Comparison of ENCODE assay signal across 11 mouse cellular contexts in the genomic region with DNA sequence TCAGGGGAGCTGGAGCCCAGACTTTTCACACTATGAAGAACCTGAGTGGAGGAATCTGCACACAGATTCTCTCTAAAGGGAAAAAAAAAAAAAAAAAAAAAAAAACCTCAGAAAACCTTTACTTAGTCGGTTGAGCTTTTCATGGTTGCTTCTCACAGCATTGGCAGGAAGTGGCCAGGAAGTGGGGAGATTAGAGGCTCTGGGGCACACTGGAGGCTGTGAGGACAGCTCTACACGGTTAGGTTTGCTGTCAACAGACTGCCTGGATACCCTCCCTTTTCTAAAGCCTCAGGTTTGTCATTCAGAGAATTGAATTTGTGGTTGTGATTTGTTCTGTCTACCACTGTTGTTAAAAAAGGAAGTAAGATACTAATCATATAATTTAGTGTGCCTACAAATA. TPM values are rescaled to one million over a fixed set of nuclear protein-coding genes. Genes with fewer than 3 reads are reported as not detected.
A peak's percentile ranks its signal among the peaks of the same experiment; 100 is the strongest.
DNase-seq lines count a peak whose midpoint lies in the region; ATAC-seq and TF ChIP-seq lines count a peak whose summit lies in the region.
"Had no signal": no experiment of that assay in that cellular context is flagged by ENCODE, and none has a peak within 500 bp of the region (broad histone marks: within the 10 kb centered on the region; RNA-seq: fewer than 3 reads in every experiment).

No protein-coding gene starts in this region.

- no peak overlapping the region for H3K4me3 ChIP-seq in forebrain, postnatal 0 days (ENCODE audit: low read depth, low read length)
- no peak overlapping the region for H3K4me3 ChIP-seq in intestine, postnatal 0 days (ENCODE audit: low read depth, low read length)
- H3K4me3 ChIP-seq in left cerebral cortex, adult 2 months = no peak overlapping the region
- H3K4me3 ChIP-seq: megakaryocyte, embryonic 14.5 days; myocyte had no signal

- TF ChIP-seq CTCF in forebrain, postnatal 0 days (IDR thresholded peaks at IDR 0.05; ENCODE audit: low read depth) = no peak
- no peak for TF ChIP-seq CTCF in intestine, postnatal 0 days (IDR thresholded peaks at IDR 0.05; ENCODE audit: low read depth)
- no peak for TF ChIP-seq CTCF in left cerebral cortex, adult 2 months (IDR thresholded peaks at IDR 0.05)

- H3K27ac ChIP-seq in forebrain, postnatal 0 days (ENCODE audit: low read depth, low read length) = no peak overlapping the region
- H3K27ac ChIP-seq in intestine, postnatal 0 days (ENCODE audit: low read depth, low read length) = no peak overlapping the region
- H3K27ac ChIP-seq in left cerebral cortex, adult 2 months = no peak overlapping the region
- H3K27ac ChIP-seq: liver, embryonic 14.5 days had no signal

- H3K4me2 ChIP-seq in forebrain, postnatal 0 days (ENCODE audit: low read depth) = no peak overlapping the region
- no peak overlapping the region for H3K4me2 ChIP-seq in intestine, postnatal 0 days (replicated peaks; ENCODE audit: low read depth)

- DNase-seq in 416B (ENCODE audit: low read depth) = peak; percentile 83
- peak; percentile 48 to 51 for DNase-seq in B cell, adult 2 months
- DNase-seq in spleen, postnatal 36 days (ENCODE audit: low spot score in 2 of 2) = peak; percentile 79
- DNase-seq in forebrain, postnatal 0 days = no peak
- no peak for DNase-seq in left cerebral cortex, adult 2 months (ENCODE audit: extremely low spot score in 1 of 2, low spot score in 2 of 2)
- DNase-seq: cerebellum, adult 2 months had no signal

- peaks cover 3% of the 10 kb centered on the region for H3K4me1 ChIP-seq in forebrain, postnatal 0 days (ENCODE audit: insufficient read depth)
- no peaks in the 10 kb centered on the region for H3K4me1 ChIP-seq in intestine, postnatal 0 days (replicated peaks; ENCODE audit: control insufficient read depth, insufficient read depth, low read length)

- intact Hi-C loops in left cerebral cortex, adult 2 months (cut with DNase I) = no loop called here

- H3K27me3 ChIP-seq in forebrain, postnatal 0 days (ENCODE audit: insufficient read depth, low read length) = no peaks in the 10 kb centered on the region
- H3K27me3 ChIP-seq in intestine, postnatal 0 days (replicated peaks; ENCODE audit: control insufficient read depth, insufficient read depth, low read length) = no peaks in the 10 kb centered on the region

- H3K9ac ChIP-seq in forebrain, postnatal 0 days = no peak overlapping the region
- H3K9ac ChIP-seq in intestine, postnatal 0 days (ENCODE audit: low read depth, low read length) = no peak overlapping the region
- H3K9ac ChIP-seq: liver, embryonic 14.5 days had no signal

- no peaks in the 10 kb centered on the region for H3K9me3 ChIP-seq in forebrain, postnatal 0 days (ENCODE audit: low read length)
- no peaks in the 10 kb centered on the region for H3K9me3 ChIP-seq in intestine, postnatal 0 days (ENCODE audit: control insufficient read depth)

- 22% methylated on average over 2 of the region's 2 CpGs for WGBS in forebrain, postnatal 0 days
- WGBS in intestine, postnatal 0 days = 18% methylated on average over 2 of the region's 2 CpGs

- 0 out of 2 replicates have a peak, but pooled peaks cover 5% of the 10 kb centered on the region for H3K36me3 ChIP-seq in forebrain, postnatal 0 days (ENCODE audit: insufficient read depth)
- H3K36me3 ChIP-seq in intestine, postnatal 0 days (ENCODE audit: control insufficient read depth, insufficient read depth) = no peaks in the 10 kb centered on the region

- ATAC-seq in hematopoietic stem cell, adult 5-6 weeks (replicated peaks in 1 of 2; ENCODE audit: insufficient read depth in 1 of 2, low FRiP score in 2 of 2, low TSS enrichment in 1 of 2, low read depth in 1 of 2, poor library complexity in 2 of 2, severe bottlenecking in 2 of 2) = peak; percentile 95 to 99
- ATAC-seq in forebrain, postnatal 0 days = no peak
- ATAC-seq in intestine, postnatal 0 days = no peak

RNA-seq across cellular contexts. Expression of a gene that starts 35.3 kb away (rescaled TPM):
- not detected in 2 replicates for total RNA-seq in hematopoietic stem cell, adult 5-6 weeks (2017)
- 22.1 and 26.9 TPM in 2 replicates for total RNA-seq in forebrain, postnatal 0 days (2014; rRNA removed)
- 11.7 and 15.5 TPM in 2 replicates for polyA plus RNA-seq in forebrain, postnatal 0 days (2015; fragmentation: Nextera tagmentation; extraction: Ambion mirVana)
- 0.55 and 0.59 TPM in 2 replicates for polyA plus RNA-seq in intestine, postnatal 0 days (2015; fragmentation: Nextera tagmentation; extraction: Ambion mirVana)
- 100 to 1,000 TPM; 250 to 260 TPM for total RNA-seq in left cerebral cortex, adult 2 months (2021)
- polyA plus RNA-seq: myocyte had no signal

Comparison
In these comparisons a context has a peak if more than half of its experiments do, and no peak if none do; other contexts are left out.
1. DNase-seq: peak in 416B (single experiment), B cell, adult 2 months (2 of 2) and spleen, postnatal 36 days (2 of 2); none in forebrain, postnatal 0 days (single experiment) and left cerebral cortex, adult 2 months (0 of 2).
2. ATAC-seq: peak in hematopoietic stem cell, adult 5-6 weeks (2 of 2); none in forebrain, postnatal 0 days (single experiment) and intestine, postnatal 0 days (single experiment).
3. RNA of a gene that starts 35.3 kb away (total RNA-seq): 250 to 260 TPM in left cerebral cortex, adult 2 months and 22.1 to 26.9 TPM in forebrain, postnatal 0 days; not detected in hematopoietic stem cell, adult 5-6 weeks; every median in the first group is over 10 times any median in the second.